Mouse (Mus musculus) adrenal gland, postnatal 0 days (tissue): ENCODE data around the gene Olfr1465. TPM values are rescaled to one million over a fixed set of nuclear protein-coding genes. Genes with fewer than 3 reads are reported as not detected.

Source experiments
- polyA plus RNA-seq: library from polyadenylated mRNA; unstranded; fragments of >200 nt; fragmentation: Nextera tagmentation; extraction: Ambion mirVana; gene quantifications from 2 replicates; pipeline ENCODE4 v1.2.1, GENCODE M21; 2015

The Olfr1465 gene
- polyA plus RNA-seq, result not detected in 2 replicates

DNA sequence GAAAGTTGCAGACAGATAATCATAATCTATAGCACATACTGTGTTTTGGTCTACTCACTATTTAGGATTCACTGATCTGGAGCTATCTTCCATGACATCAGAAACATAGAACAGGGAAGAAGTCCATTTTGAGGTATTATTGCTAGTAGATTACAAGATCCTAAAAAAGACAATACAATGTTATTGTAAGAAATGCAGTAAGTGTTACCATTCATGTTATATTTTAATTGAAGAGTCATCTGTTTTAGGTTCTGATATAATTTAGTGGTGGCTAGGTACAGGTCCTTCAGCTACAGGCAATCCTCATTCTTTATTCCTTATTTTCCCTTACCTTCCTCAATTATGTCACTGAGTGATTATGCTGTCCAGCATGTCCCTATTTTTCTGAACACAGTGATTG is at the start of gene Olfr1465:
Gene Olfr1465 (minus strand): TSS at position 101 of the 400 bp plus-strand sequence.

DNA sequence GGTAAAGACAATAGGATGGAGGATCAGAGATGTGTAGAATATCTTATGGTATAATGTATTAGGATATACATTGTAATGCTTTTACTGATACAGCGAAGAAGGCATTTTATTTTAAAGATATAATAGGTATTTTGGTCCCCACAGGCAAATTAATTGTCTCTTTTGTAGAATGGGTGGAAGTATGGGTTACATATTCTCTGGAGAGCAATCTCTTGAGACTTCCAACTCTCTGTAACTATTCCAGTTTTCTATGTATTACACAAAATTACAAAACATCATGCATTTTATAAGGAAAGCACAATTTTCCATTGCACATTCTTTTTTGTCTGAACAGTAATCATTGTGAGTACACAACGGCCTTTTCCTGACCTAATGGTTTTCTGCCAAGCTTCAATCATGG is 46.6 kb upstream of the Olfr1465 start, which contains the start of gene Olfr1467:
Gene Olfr1467 (plus strand): TSS at position 301 of the 400 bp plus-strand sequence.

DNA sequence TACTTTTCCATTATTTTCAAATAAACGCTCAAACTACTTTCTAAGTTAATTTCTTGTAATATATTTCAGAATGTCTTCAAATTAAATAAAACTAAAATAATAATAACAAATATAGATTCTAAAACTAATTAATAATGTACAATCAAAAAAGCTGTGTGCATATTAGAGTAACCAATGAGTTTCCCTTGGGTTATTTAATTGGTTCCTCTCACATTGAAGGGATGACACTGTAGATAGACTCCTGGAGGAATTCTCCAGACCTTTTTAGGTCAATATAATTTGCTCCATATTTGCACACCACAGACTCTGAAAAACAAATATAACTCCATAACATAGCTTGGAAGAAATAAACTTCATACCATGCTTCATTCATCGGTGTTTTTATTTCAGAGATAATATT is 23.2 kb upstream of the Olfr1465 start, which contains the start of gene Olfr1466:
Gene Olfr1466 (plus strand): TSS at position 301 of the 400 bp plus-strand sequence.

Other genes starting within 250 kb of the Olfr1465 start
- gene Olfr1457, start 217.7 kb downstream of the Olfr1465 start, polyA plus RNA-seq, result not detected in 2 replicates
- not detected in 2 replicates for gene Olfr1458, start 208.8 kb downstream of the Olfr1465 start, polyA plus RNA-seq
- gene Olfr1459, start 166.0 kb downstream of the Olfr1465 start, polyA plus RNA-seq, result not detected in 2 replicates
- not detected in 2 replicates for gene Olfr1461, start 152.5 kb downstream of the Olfr1465 start, polyA plus RNA-seq
- gene Olfr1462, start 129.8 kb downstream of the Olfr1465 start, polyA plus RNA-seq, result not detected in 2 replicates
- gene Olfr1463, start 84.2 kb downstream of the Olfr1465 start, polyA plus RNA-seq, result not detected in 2 replicates
- gene Olfr1466, start 23.3 kb upstream of the Olfr1465 start, polyA plus RNA-seq, result not detected in 2 replicates
- gene Olfr1467, start 46.7 kb upstream of the Olfr1465 start, polyA plus RNA-seq, result not detected in 2 replicates
- gene Olfr1469, start 92.3 kb upstream of the Olfr1465 start, polyA plus RNA-seq, result not detected in 2 replicates
- not detected in 2 replicates for gene Olfr1471, start 127.9 kb upstream of the Olfr1465 start, polyA plus RNA-seq
- not detected in 2 replicates for gene Olfr1472, start 140.5 kb upstream of the Olfr1465 start, polyA plus RNA-seq
- gene Olfr1474, start 154.0 kb upstream of the Olfr1465 start, polyA plus RNA-seq, result not detected in 2 replicates
- not detected in 2 replicates for gene Olfr1475, start 164.7 kb upstream of the Olfr1465 start, polyA plus RNA-seq
- not detected in 2 replicates for gene Olfr1477, start 185.0 kb upstream of the Olfr1465 start, polyA plus RNA-seq
- gene Olfr1480, start 212.4 kb upstream of the Olfr1465 start, polyA plus RNA-seq, result not detected in 2 replicates